Mouse (Mus musculus): ENCODE results near the gene Amdhd1.
"Not testable (repeated sequence)": the region's sequence is repeated elsewhere in the genome, so short reads cannot be mapped to it uniquely, and the experiment has no call there.

The Amdhd1 gene

DNA sequence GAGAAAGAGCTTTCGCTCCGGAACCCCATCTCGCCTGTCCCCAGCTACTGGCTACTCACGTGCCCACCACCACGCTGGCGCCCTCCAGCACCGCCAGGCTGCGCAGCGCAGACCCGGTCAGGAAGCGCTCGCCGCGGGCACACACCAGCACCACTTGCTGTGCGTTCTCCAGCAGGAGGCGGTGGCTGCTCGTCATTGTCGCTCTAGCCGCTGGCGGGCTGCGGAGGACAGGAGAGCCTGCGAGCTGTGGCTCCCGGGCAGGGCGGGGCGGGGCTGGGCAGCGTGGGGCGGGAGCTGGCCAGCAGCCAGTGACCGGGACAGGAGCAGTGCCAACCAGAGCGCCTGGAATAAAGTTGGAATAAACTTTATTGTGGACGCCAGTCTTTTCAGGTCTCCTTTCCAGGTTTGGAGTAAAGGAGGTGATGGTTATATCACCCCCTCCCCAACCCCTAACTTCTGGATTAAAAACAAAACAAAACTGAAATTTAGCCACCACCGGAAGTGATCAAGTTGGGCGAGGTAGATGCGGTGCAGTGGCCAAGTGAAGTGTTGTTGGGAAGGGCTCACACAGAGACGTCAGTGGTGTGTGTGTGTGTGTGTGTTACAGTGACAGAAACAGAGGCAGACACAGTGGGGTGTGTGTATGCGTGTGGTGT lies at the start of gene Amdhd1:
Gene Amdhd1 (minus strand): TSS at position 259 of the 656 bp plus-strand sequence.
- DNase-seq (ENCODE audit: low read depth, low spot score) = no peak

DNA sequence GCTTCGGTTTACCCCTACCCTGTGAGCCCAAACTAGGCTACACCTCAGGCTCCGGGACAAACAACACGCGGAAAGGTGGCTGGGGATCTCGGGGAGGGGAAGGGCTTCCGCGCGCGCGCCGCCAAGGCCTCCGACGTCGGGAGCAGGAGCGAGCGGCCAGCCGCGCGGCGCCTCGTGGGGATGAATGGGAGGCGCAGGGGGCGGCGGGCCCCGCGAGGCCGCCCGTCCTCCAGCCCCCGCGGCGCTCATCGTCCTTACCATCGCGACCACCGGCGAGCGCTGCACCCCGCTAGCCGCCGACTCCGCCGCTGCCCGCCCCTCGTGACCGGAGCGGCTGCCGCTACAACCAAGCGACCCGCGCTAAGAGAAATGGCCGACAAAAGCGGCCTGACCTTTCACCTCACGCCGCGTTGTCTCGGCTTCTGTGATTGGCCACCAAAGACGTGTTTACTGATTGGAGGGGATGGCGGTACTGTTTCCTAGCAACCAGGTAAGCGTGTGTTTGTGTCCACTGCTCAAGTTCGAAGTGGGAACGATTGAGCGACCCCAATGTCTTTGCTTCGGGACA lies 49.5 kb upstream of the Amdhd1 start, which contains the start of gene Snrpf:
Gene Snrpf (minus strand): TSS at position 426 of the 568 bp plus-strand sequence.
- peak; percentile 87 for DNase-seq (ENCODE audit: low read depth, low spot score)

- DNase-seq (ENCODE audit: low read depth, low spot score) = no peak
These were observed 49.0 kb upstream of the Amdhd1 start for GRCm38 (mm10) chr10:93588796-93589195.

- peak; percentile 42 for DNase-seq (ENCODE audit: low read depth, low spot score)
These were observed 37.5 kb upstream of the Amdhd1 start for GRCm38 (mm10) chr10:93577271-93577886.

- DNase-seq (ENCODE audit: low read depth, low spot score) = no peak
These were observed 36.1 kb upstream of the Amdhd1 start for GRCm38 (mm10) chr10:93575960-93576359.

DNA sequence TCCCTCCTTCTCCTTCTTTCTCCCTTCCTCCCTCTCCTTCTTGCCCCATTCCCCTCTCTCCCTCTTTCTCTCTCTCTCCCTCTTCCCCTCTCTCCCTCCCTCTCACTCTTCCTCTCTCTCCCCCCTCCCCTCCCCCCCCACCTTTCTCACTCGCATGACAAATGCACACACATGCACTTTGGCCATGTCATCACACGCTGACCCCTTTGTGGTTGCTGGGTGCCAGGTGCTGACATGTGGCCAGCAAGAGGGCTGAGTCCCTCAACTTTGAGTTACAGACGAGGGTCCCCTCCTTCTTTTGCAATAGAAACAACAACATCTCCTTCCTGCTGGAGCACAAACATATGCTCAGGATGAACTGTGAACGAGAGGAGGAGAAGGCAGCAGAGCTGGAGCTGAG lies 35.1 kb upstream of the Amdhd1 start:
- DNase-seq (ENCODE audit: low read depth, low spot score) = no peak

DNA sequence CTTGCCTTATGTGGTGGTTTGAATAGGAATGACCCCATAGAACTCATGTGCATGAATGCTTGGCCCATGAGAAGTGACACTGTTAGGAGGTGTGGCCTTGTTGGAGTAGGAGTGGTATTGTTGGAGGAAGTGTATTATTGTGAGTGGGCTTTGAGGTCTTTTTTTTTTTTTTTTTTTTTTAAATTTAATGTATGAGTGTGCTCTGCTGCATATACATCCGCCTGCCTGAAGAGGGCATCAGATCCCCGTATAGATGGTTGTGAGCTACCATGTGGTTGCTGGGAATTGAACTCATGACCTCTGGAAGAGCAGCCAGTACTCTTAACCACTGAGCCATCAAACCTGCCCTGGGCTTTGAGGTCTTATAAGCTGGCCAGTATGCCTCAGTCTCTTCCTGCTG lies 32.4 kb upstream of the Amdhd1 start:
- DNase-seq (ENCODE audit: low read depth, low spot score) = no peak

GRCm38 (mm10) chr10:93568671-93569070 lies 28.8 kb upstream of the Amdhd1 start:
- no peak for DNase-seq (ENCODE audit: low read depth, low spot score)

- no peak for DNase-seq (ENCODE audit: low read depth, low spot score)
These were observed 28.2 kb upstream of the Amdhd1 start for GRCm38 (mm10) chr10:93567841-93568566.

DNA sequence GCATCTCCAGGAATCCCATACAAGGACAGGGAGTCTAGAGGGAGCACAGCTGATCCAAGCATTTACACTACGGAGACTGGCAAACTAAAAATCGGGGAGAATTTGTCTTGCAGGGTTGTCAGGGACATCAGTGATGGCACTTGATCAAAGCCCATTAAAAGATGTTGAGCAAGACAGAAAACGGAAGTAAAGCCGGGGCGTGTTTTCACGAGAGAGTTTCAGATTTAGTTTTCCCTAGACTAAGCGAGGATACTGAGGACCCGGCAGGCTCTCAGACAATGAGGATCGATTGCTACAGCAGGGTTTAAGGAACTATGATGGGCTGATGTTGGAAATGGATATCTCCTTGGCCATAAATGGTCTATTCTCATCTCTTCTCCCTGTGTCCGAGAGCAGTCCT lies 27.2 kb upstream of the Amdhd1 start:
- DNase-seq (ENCODE audit: low read depth, low spot score) = no peak

DNA sequence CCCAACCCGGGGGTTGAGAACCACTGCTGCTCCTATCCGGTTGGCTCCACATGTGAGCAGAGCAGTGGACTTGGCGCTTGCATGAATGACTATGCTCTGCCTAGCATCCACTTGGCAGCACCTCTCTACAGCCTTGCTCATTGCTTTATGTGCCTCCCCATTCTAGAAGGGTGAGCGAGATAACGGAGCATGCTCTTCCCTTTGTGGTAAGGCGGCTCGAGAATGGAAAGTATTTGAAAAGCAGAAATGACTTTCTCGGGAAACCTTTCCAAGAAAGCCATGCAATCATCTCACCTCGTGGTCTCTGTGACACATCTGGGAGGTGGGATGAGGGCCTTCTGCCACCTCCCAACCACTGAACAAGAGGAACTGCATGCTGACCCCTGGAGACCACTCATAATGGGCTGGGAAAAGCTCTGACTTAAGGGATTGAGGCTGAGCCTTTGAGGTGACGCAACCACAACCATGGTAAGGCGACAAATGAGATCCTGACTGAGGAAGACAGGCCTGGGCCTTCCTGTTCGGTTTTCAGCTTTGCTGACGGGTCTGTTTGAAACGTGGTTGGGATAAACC lies 24.8 kb upstream of the Amdhd1 start:
- DNase-seq (ENCODE audit: low read depth, low spot score) = no peak

- DNase-seq (ENCODE audit: low read depth, low spot score) = no peak
These were observed 20.0 kb upstream of the Amdhd1 start for GRCm38 (mm10) chr10:93559786-93560185.

- not testable (repeated sequence) for DNase-seq (ENCODE audit: low read depth, low spot score)
These were observed 18.1 kb upstream of the Amdhd1 start for GRCm38 (mm10) chr10:93557971-93558370.

DNA sequence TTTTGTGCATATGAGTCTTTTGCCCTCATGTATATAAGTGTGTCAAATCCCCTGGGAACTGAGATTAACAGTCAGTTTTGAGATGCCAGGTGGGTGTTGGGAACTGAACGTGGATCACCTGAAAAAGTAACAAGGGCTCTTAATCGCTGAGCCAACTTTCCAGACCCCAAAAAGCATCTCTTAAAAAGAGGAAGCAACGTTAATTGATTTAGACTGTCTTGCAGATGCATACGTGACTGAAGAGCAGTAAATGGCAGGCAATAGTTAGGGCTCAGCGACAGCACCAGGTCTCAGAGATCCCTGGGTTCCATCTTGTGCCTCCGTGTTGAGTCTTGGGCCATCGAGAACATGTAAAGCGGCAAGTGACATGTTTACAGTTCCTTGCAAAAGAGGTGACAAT lies 12.8 kb upstream of the Amdhd1 start:
- no peak for DNase-seq (ENCODE audit: low read depth, low spot score)

GRCm38 (mm10) chr10:93549821-93550220 lies 10.0 kb upstream of the Amdhd1 start:
- DNase-seq (ENCODE audit: low read depth, low spot score) = no peak

DNA sequence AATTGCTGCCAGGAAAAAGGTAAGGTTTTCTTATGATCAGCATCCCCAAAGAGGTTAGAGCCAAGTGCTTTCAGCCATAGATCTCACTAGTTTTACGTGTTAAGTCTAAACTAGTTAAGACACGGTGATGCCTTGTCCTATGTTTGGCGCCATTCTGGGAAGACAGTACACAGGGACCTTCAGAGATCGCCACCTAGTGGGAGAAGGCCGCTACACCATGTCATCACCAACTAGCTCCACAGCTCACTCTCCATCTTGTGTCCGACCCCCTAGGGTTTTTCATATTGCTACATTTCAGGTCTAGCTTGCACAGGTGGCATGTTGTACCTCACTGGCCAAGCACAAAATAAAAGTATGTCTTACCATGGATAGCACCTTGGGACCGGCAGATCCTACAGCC lies 9.2 kb upstream of the Amdhd1 start:
- DNase-seq (ENCODE audit: low read depth, low spot score) = peak; percentile 22

- DNase-seq (ENCODE audit: low read depth, low spot score) = no peak
These were observed 8.0 kb upstream of the Amdhd1 start for GRCm38 (mm10) chr10:93547741-93548270.

DNA sequence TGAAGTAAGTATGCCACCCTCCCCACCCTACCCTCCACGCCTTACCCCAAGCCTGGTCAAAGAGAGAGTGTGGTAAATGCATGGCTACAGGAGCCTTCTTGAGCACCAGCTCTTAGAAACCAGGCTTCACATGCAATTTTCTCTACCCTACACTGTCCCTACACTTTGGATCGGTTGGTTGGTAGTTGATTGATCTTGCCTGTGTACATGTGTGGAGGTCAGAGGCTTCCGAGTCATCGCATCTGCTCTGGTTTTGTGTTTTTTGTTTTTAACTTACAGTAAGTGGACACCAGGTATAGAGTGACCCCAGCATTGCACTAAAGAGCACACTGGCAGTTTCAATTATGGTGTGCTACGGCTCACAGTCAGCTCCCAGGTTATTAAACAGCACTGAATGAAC lies 4.3 kb upstream of the Amdhd1 start:
- no peak for DNase-seq (ENCODE audit: low read depth, low spot score)

GRCm38 (mm10) chr10:93543176-93543575 lies 3.3 kb upstream of the Amdhd1 start:
- no peak for DNase-seq (ENCODE audit: low read depth, low spot score)

GRCm38 (mm10) chr10:93542356-93542755 lies 2.5 kb upstream of the Amdhd1 start:
- DNase-seq (ENCODE audit: low read depth, low spot score) = no peak

DNA sequence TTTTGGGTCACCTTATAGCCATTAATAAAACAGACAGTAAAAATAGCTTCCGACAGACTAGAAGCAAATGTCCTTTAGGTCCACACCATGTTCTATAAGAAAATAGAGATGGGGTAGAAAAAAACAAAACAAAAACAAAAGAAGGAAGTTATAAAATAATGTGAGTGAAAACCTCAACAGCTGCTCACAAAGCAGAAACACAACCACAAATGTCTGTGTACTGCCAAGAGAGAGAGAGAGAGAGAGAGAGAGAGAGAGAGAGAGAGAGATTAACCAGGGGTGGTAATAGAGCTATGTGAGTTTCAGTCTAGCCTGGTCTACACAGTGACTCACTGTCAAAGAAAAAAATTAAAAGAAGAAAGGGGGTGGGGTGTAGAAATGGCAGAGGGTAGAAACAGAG lies 1.8 kb upstream of the Amdhd1 start:
- DNase-seq (ENCODE audit: low read depth, low spot score) = no peak

Measured in c-Kit-negative CD71-positive TER-119-positive erythroid progenitor cells, embryonic 14.5 days (primary cell).